Mouse (Mus musculus) midbrain, postnatal 0 days (tissue): ENCODE measurements around the gene Gm12216. TPM values are rescaled to one million over a fixed set of nuclear protein-coding genes. Genes with fewer than 3 reads are reported as not detected.

ENCODE experiments used
- ATAC-seq: fragments of 200-750 bp; cut with Nextera tagmentation; 2 replicates; pipeline ENCODE4 v1.8.0; 2017; ENCODE audit warnings: moderate number of reproducible peaks, mild to moderate bottlenecking, moderate TSS enrichment, moderate library complexity; ENCODE audit not compliant: low FRiP score
- DNase-seq: peaks from one replicate; pipeline ENCODE4 v3.0.0-alpha.2; 2015; ENCODE audit warnings: low spot score
- H3K27ac ChIP-seq: fragments of 300-500 bp; sonication (generic); 2 replicates; pipeline ENCODE4 v1.5.1; 2014; ENCODE audit warnings: low read depth, mild to moderate bottlenecking, low read length, mixed read lengths
- H3K27me3 ChIP-seq: fragments of 300-500 bp; sonication (generic); 2 replicates; pipeline ENCODE4 v1.6.1; 2014; ENCODE audit warnings: low read length, control low read depth, mixed read lengths; ENCODE audit not compliant: insufficient read depth
- H3K36me3 ChIP-seq: fragments of 300-500 bp; sonication (generic); 2 replicates; pipeline ENCODE4 v1.6.1; 2014; ENCODE audit warnings: low read length, control low read depth, mixed read lengths; ENCODE audit not compliant: insufficient read depth
- H3K4me1 ChIP-seq: fragments of 300-500 bp; sonication (generic); 2 replicates; pipeline ENCODE4 v1.6.1; 2014; ENCODE audit warnings: mild to moderate bottlenecking, control low read depth, antibody characterized with exemption, low read length, mixed read lengths; ENCODE audit not compliant: insufficient read depth
- H3K4me2 ChIP-seq: fragments of 300-500 bp; sonication (generic); 2 replicates; pipeline ENCODE4 v1.6.1; 2014; ENCODE audit warnings: low read depth, mild to moderate bottlenecking, low read length, mixed read lengths; ENCODE audit not compliant: poor library complexity, severe bottlenecking
- H3K4me3 ChIP-seq: fragments of 300-500 bp; sonication (generic); 2 replicates; pipeline ENCODE4 v1.5.1; 2014; ENCODE audit warnings: low read depth, mild to moderate bottlenecking, low read length, moderate library complexity
- H3K9ac ChIP-seq: fragments of 300-500 bp; sonication (generic); replicated peaks from 2 replicates; pipeline ENCODE4 v1.6.1; 2014; ENCODE audit warnings: mild to moderate bottlenecking, low read length, moderate library complexity, mixed read lengths; ENCODE audit not compliant: poor library complexity, severe bottlenecking
- H3K9me3 ChIP-seq: fragments of 300-500 bp; sonication (generic); 2 replicates; pipeline ENCODE4 v1.6.1; 2016; ENCODE audit warnings: low read length, control low read depth
- CTCF ChIP-seq: IDR thresholded peaks from 2 replicates; pipeline ENCODE4 v1.5.1; 2016; ENCODE audit warnings: antibody characterized with exemption, mild to moderate bottlenecking
- WGBS: fragments of 180-500 bp; shearing (Covaris S2); extraction: QIAGEN DNeasy Blood & Tissue Kit; methylation state at CpG from one replicate; pipeline ENCODE4 v1.1.7; 2014; 5-methylcytosine and 5-hydroxymethylcytosine counted together
- polyA plus RNA-seq: library from polyadenylated mRNA; unstranded; fragments of >200 nt; fragmentation: Nextera tagmentation; extraction: Ambion mirVana; gene quantifications from 2 replicates; pipeline ENCODE4 v1.2.1, GENCODE M21; 2015
- total RNA-seq: library from RNA; depleted of rRNA; stranded (reverse); fragments of >200 nt; gene quantifications from 2 replicates; pipeline ENCODE4 v1.2.3, GENCODE M21; 2014

Gene Gm12216
- total and polyA plus RNA-seq, 2 experiments from 2014 or later: 0.65 TPM; not detected in 1

DNA sequence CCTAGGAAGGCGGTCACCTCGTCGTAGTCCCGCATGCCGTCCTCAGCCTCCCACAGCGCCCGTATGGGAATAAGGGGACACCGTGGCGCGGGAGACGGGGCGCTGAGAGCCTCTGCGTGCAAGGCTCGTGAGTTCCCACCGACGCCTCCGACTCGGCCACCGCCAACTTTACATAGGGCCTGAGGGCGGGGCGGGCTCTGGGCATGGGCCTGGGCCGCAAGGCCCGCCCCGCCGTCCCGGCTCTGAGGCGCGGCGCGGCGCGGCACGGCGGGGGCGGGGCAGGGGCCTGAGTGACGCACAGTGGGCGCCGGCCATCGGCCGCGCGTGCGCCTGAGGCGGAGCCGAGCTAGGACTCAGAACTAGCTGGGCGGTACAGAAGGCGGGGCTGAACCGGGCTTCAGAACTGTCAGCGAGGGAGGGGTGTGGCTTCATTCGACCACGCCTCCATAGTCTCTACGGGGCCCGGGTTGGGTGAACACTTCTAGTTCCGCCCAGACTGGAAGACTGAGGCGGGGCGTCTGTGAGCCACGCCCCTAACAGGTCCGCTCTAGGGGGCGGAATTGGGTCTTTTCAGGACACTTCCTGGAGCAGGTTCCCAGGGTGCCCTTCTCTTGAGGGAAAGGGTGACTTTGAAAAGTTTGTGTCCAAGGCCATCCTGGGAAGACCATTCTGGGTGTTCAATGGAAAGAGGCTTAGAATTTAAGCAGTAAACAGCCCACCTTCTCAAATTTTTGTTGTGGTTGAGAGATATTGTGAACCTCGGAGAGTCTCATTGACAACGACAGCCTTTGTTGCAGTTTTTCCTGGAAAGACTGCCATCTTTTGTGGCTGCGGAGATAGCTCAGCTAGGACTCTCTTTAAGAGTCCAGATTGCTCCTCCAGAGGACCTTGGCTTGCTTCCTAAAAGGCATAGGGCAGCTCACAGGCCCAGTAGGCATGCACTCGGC, 32.7 kb upstream of the Gm12216 start, which contains the start of gene Slc22a5:
Slc22a5 (minus strand) TSS at position 156 of the 947 bp plus-strand sequence.
- H3K4me3 ChIP-seq: peak within 1 kb of the TSS; percentile 64
- peak; percentile 47 for TF ChIP-seq CTCF
- WGBS: 3% methylated on average over 38 of the region's 63 CpGs
- DNase-seq: peak; percentile 99
- peak within 1 kb of the TSS; percentile 67 for H3K4me2 ChIP-seq
- H3K27ac ChIP-seq: peak within 1 kb of the TSS; percentile 59
- ATAC-seq: peak; percentile 99
- no peaks in the 10 kb centered on the region for H3K27me3 ChIP-seq
- H3K9me3 ChIP-seq: no peaks in the 10 kb centered on the region
- H3K36me3 ChIP-seq: no peaks in the 10 kb centered on the region; the same call in 1 of the 2 replicates
- peak within 1 kb of the TSS; percentile 68 for H3K9ac ChIP-seq
- peaks cover 5% of the 10 kb centered on the region; the same call in 1 of the 2 replicates for H3K4me1 ChIP-seq

DNA sequence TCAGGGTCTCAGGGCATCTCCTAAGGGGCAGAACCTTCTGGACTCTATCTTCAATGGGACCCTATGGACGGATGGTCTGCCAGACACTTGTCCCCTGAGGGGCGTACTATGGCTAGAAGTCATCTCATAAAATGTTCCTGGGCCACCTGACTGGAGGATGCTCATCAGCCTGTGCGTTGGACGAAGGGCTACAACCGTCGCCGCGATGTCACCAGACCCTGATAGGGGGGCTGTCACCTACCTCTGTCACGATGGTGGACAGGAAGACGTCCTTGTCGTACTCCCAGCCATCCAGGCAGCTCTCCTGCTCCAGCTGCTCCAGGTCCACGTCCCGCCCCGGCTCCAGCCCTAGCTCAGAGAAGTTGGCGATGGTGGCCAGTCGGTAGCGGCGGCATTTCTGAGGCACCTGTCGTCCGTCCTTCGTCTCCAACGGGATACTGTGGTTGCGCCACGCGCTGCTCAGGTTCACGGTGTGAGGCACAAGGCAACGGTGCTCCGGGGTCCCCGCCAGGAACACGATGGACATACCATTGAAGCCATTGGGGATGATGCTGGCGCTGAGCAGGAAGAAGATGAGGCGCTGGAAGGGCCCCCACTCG, 31.9 kb upstream of the Gm12216 start:
- 3% methylated on average over 33 of the region's 33 CpGs for WGBS
- Histone ChIP-seq H3K4me3 (peak overlapping the region; percentile 64), H3K27me3 (no peaks in the 10 kb centered on the region), H3K9me3 (no peaks in the 10 kb centered on the region), H3K4me2 (peak overlapping the region; percentile 67), H3K27ac (peak overlapping the region; percentile 59; the same call in 1 of the 2 replicates), H3K36me3 (no peaks in the 10 kb centered on the region; the same call in 1 of the 2 replicates), H3K4me1 (peaks cover 5% of the 10 kb centered on the region; the same call in 1 of the 2 replicates), H3K9ac (peak overlapping the region; percentile 68)
- DNase-seq: peak; percentile 7
- no peak for TF ChIP-seq CTCF
- ATAC-seq: peak; percentile 11; the same call in 1 of the 2 replicates

DNA sequence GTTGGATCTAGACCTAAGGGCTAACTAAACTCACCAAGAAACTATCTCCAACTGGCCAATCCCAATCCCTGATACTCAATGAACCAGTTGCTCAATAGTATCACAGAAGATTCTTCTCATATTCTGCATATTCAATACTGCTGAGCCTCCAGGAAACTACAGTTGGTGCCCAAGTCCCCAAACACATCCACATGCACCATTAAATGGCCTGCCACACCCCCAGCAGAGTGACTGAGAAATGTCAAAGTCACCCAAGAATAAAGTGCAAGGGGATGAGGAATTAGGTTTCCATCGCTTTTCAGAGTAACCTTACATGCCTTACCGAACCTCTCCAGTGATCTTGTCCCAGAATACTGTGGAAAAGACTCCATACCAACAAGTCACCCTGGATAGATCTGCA, 31.2 kb upstream of the Gm12216 start:
- Histone ChIP-seq H3K9me3 (no peaks in the 10 kb centered on the region), H3K27ac (no peak overlapping the region), H3K36me3 (no peaks in the 10 kb centered on the region; the same call in 1 of the 2 replicates), H3K4me3 (peak overlapping the region; percentile 64; the same call in 1 of the 2 replicates), H3K27me3 (no peaks in the 10 kb centered on the region), H3K9ac (no peak overlapping the region), H3K4me1 (peaks cover 5% of the 10 kb centered on the region; the same call in 1 of the 2 replicates), H3K4me2 (peak overlapping the region; percentile 67)
- no peak for TF ChIP-seq CTCF
- ATAC-seq: no peak
- no peak for DNase-seq
- WGBS: 86% methylated on average over 2 of the region's 2 CpGs

DNA sequence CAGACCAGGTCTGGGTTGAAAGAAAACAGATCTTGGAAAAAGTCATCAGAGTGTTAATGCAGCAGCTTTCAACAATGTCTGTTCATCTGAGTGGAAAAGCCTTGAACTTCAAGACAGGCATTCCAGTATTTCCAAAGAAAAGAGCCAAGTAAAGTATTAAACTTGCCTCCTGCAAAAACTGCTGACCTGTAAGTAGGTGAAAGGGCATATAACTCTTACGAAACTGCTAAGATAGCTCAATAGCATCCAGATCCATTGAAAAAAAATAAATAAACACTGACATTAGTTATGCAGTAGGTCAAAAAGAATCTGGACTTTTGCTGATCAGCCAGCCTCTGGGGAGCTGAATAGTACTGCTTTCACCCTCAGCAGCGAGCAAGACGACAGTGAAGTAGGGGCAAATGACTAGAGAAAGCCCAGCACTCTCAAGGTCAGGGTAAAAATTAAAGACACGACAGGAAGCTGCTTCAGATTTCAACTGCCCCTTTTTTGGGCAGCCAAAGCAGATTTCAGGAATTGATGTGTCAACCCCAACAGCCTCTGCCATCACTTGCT, 30.1 kb upstream of the Gm12216 start:
- Histone ChIP-seq H3K4me1 (peaks cover 5% of the 10 kb centered on the region; the same call in 1 of the 2 replicates), H3K9me3 (no peaks in the 10 kb centered on the region), H3K9ac (no peak overlapping the region), H3K4me3 (no peak overlapping the region), H3K4me2 (no peak overlapping the region), H3K27me3 (no peaks in the 10 kb centered on the region), H3K27ac (no peak overlapping the region), H3K36me3 (no peaks in the 10 kb centered on the region; the same call in 1 of the 2 replicates)
- WGBS: 72% methylated on average over 4 of the region's 4 CpGs
- TF ChIP-seq CTCF: no peak
- DNase-seq (no peak), ATAC-seq (no peak)

DNA sequence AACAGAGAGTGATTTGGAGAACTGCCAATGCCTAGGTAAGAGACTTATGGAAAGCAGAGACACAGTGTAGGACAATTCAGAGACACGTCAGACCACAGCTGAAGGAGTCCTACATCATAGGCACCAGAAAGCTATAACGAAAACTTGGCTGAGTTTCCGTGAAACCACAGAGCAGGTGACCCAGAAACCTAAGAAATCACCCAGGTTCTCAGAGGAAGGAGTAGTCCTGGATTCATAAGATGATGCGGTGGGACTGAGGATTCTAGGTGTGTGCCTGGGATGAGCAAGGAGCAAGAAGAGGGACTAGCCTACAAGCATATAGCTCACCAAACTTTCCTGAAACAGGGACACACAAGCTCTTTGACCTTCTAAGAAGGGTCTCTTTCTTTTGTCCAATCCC, 29.2 kb upstream of the Gm12216 start:
- Histone ChIP-seq H3K27ac (no peak overlapping the region), H3K4me3 (no peak overlapping the region), H3K36me3 (no peaks in the 10 kb centered on the region; the same call in 1 of the 2 replicates), H3K9ac (no peak overlapping the region), H3K4me2 (no peak overlapping the region), H3K9me3 (no peaks in the 10 kb centered on the region), H3K4me1 (peaks cover 5% of the 10 kb centered on the region; the same call in 1 of the 2 replicates), H3K27me3 (no peaks in the 10 kb centered on the region)
- no peak for TF ChIP-seq CTCF
- ATAC-seq: no peak
- 91% methylated on average over 4 of the region's 4 CpGs for WGBS
- DNase-seq: no peak
